Mouse (Mus musculus) bone marrow macrophage, adult 2 months (primary cell): ENCODE results near the gene Alk.

Experiments
- CTCF ChIP-seq: IDR thresholded peaks from 2 replicates; pipeline ENCODE4 v1.5.1; 2012; ENCODE audit warnings: low read depth, mild to moderate bottlenecking, low read length, moderate library complexity
- POLR2A ChIP-seq: IDR thresholded peaks from 2 replicates; pipeline ENCODE4 v1.6.1; 2012; ENCODE audit warnings: mild to moderate bottlenecking, low read depth, low read length, borderline replicate concordance

DNA sequence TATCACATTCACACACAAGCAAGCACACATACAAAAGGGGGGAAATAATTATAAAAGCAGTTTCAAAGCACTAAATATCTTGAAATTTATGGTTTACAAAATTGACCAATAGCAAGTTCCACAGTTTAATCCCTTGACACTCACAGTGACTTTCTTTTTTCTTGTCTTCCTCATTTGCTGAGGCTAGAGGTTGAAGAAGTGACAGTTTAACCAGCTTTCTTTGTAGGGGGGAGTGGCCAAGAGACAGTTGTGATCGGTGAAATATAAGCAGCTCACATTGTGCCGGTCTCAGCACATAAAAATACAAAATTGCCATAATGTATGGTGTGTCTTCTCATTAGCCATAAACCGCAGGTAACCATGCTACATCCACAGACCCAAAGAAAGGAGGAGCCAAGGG is 385.6 kb downstream of the Alk start:
- TF ChIP-seq CTCF (no peak), POLR2A (no peak)
